Mouse (Mus musculus): ENCODE measurements around the gene Zfp976. TPM values are rescaled to one million over a fixed set of nuclear protein-coding genes. Genes with fewer than 3 reads are reported as not detected.

Gene Zfp976
- polyA plus RNA-seq, 1 experiment, result 0.34 TPM

DNA sequence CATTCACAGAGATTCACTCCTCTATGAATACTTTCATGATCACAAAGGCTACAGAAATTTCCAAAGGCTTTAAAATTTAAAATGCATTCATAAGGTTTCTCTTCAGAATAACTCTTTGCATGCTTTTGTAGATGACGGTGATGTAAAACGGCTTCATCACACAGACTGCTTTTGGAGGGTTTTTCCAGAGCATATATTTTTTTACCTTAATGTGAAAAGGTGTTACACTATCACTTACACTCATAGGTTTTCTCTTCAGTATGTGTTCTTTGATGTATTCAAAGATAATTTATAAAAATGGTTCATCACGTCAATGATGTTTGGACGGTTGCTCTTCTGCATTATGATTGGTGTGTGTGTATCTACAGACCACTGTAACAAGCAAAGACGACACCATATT lies 63.9 kb downstream of the Zfp976 start, which contains the start of gene Gm21028:
TSS of gene Gm21028 (minus strand) at position 101 of the 400 bp plus-strand sequence.
- H3K4me3 ChIP-seq (ENCODE audit: insufficient read depth, poor library complexity, severe bottlenecking), result no peak within 1 kb of the TSS
- H3K36me3 ChIP-seq (ENCODE audit: control insufficient read depth, insufficient read depth), result no peaks in the 10 kb centered on the region
- no peaks in the 10 kb centered on the region for H3K79me3 ChIP-seq (ENCODE audit: low read depth)
- H3ac ChIP-seq (ENCODE audit: control insufficient read depth, insufficient read length, low read depth), result no peak within 1 kb of the TSS
- no peaks in the 10 kb centered on the region for H3K79me2 ChIP-seq (ENCODE audit: control insufficient read depth, insufficient read depth)
- TF ChIP-seq MYOD1 (IDR thresholded peaks at IDR 0.05; ENCODE audit: control insufficient read depth, insufficient read length, low read depth) (no peak), CTCF (IDR thresholded peaks at IDR 0.05; ENCODE audit: control insufficient read depth, insufficient read depth, insufficient read length) (no peak), MAX (IDR thresholded peaks at IDR 0.05) (no peak), CEBPB (IDR thresholded peaks at IDR 0.05; ENCODE audit: low read depth) (no peak), USF1 (IDR thresholded peaks at IDR 0.05; ENCODE audit: low read depth) (no peak), FOSL1 (IDR thresholded peaks at IDR 0.05; ENCODE audit: insufficient read depth, low read length, poor library complexity, severe bottlenecking) (no peak), MYOG (IDR thresholded peaks at IDR 0.05; ENCODE audit: control insufficient read depth, extremely low read depth, insufficient read length) (no peak)
- H3K27me3 ChIP-seq (ENCODE audit: control insufficient read depth, insufficient read depth, insufficient read length), result no peaks in the 10 kb centered on the region

Small RNAs within 50 kb of the gene (microRNA-seq; reads per million reads assigned to microRNA genes)
- not detected for gene Gm24938 (ENCODE audit: borderline microRNAs expressed)

Other genes with a start within 250 kb of the Zfp976 start
- gene 4933421I07Rik, start 194.5 kb downstream of the Zfp976 start, polyA plus RNA-seq (2012; fragmentation: generic; extraction: Trizol), result not detected
- 1.8 TPM for gene Zfp141, start 136.8 kb downstream of the Zfp976 start, polyA plus RNA-seq (2012; fragmentation: generic; extraction: Trizol)
- not detected for gene Gm21028, start 64.0 kb downstream of the Zfp976 start, polyA plus RNA-seq (2012; fragmentation: generic; extraction: Trizol)
- gene Zfp977, start 50.0 kb downstream of the Zfp976 start, polyA plus RNA-seq (2012; fragmentation: generic; extraction: Trizol), result 0.27 TPM
- gene Zfp975, start 50.2 kb upstream of the Zfp976 start, polyA plus RNA-seq (2012; fragmentation: generic; extraction: Trizol), result 0.40 TPM
- 0.06 TPM for gene Gm17067, start 84.4 kb upstream of the Zfp976 start, polyA plus RNA-seq (2012; fragmentation: generic; extraction: Trizol)
- gene Vmn2r62, start 150.9 kb upstream of the Zfp976 start, polyA plus RNA-seq (2012; fragmentation: generic; extraction: Trizol), result not detected
- 0.05 TPM for gene Gm2381, start 224.6 kb upstream of the Zfp976 start, polyA plus RNA-seq (2012; fragmentation: generic; extraction: Trizol)

Data from C2C12 (cell line).